Mouse (Mus musculus): Measurements from ENCODE around the gene Tenm2.

The Tenm2 gene

GRCm38 (mm10) chr11:36337063-36337462 lies 898.7 kb downstream of the Tenm2 start:
- no peak for DNase-seq

- no peak for DNase-seq
Observed at GRCm38 (mm10) chr11:36335147-36335546, 900.6 kb downstream of the Tenm2 start.

GRCm38 (mm10) chr11:36334100-36334735 lies 901.5 kb downstream of the Tenm2 start:
- DNase-seq: no peak

- no peak for DNase-seq
Observed at GRCm38 (mm10) chr11:36332222-36332621, 903.5 kb downstream of the Tenm2 start.

GRCm38 (mm10) chr11:36331408-36332178 lies 904.2 kb downstream of the Tenm2 start:
- no peak for DNase-seq

GRCm38 (mm10) chr11:36327243-36327642 lies 908.5 kb downstream of the Tenm2 start:
- DNase-seq: no peak

GRCm38 (mm10) chr11:36309317-36309716 lies 926.4 kb downstream of the Tenm2 start:
- DNase-seq: no peak

- no peak for DNase-seq
Observed at GRCm38 (mm10) chr11:36307276-36307675, 928.5 kb downstream of the Tenm2 start.

- DNase-seq: no peak
Observed at GRCm38 (mm10) chr11:36305348-36305950, 930.3 kb downstream of the Tenm2 start.

GRCm38 (mm10) chr11:36302913-36303371 lies 932.8 kb downstream of the Tenm2 start:
- no peak for DNase-seq

- DNase-seq: peak; percentile 32
Observed at GRCm38 (mm10) chr11:36302096-36302495, 933.7 kb downstream of the Tenm2 start.

- DNase-seq: no peak
Observed at GRCm38 (mm10) chr11:36296568-36296967, 939.2 kb downstream of the Tenm2 start.

- peak; percentile 17 for DNase-seq
Observed at GRCm38 (mm10) chr11:36292206-36292605, 943.6 kb downstream of the Tenm2 start.

GRCm38 (mm10) chr11:36286246-36286645 lies 949.5 kb downstream of the Tenm2 start:
- no peak for DNase-seq

GRCm38 (mm10) chr11:36280533-36280932 lies 955.2 kb downstream of the Tenm2 start:
- DNase-seq: no peak

GRCm38 (mm10) chr11:36277903-36278215 lies 957.9 kb downstream of the Tenm2 start:
- DNase-seq: no peak

GRCm38 (mm10) chr11:36277192-36277902 lies 958.4 kb downstream of the Tenm2 start:
- no peak for DNase-seq

GRCm38 (mm10) chr11:36276015-36276414 lies 959.7 kb downstream of the Tenm2 start:
- DNase-seq: peak; percentile 14

- no peak for DNase-seq
Observed at GRCm38 (mm10) chr11:36272149-36272548, 963.6 kb downstream of the Tenm2 start.

GRCm38 (mm10) chr11:36269945-36270344 lies 965.8 kb downstream of the Tenm2 start:
- no peak for DNase-seq

- no peak for DNase-seq
Observed at GRCm38 (mm10) chr11:36264776-36265466, 970.8 kb downstream of the Tenm2 start.

GRCm38 (mm10) chr11:36263840-36264239 lies 971.9 kb downstream of the Tenm2 start:
- DNase-seq: no peak

GRCm38 (mm10) chr11:36257187-36257586 lies 978.6 kb downstream of the Tenm2 start:
- DNase-seq: no peak

All from lung, postnatal 10 days (tissue).